Mouse (Mus musculus): ENCODE data around the gene Med4. TPM values are rescaled to one million over a fixed set of nuclear protein-coding genes. Genes with fewer than 3 reads are reported as not detected.

The Med4 gene
- total and polyA plus RNA-seq, 2 experiments, result 6.1 to 11.2 TPM

DNA sequence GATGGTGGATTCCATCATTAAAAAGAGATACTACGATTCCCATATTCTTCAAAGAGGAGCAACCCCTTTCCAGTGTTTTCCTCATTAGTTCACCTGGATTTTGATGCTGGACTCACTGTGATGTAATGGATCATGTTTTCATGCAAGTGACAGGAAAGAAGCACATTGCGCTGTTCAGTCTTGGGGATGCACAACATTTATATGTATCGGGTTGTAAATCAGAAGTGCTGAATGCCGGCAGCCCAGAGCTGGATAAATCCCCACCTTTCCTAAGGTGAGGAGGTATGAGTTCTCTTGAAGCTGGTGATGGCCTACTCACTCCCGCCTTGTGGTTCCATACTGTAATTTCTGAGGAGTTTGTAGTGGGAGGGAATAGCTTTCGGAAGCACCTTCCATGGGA is 16.5 kb upstream of the Med4 start:
- TF ChIP-seq CTCF (IDR thresholded peaks at IDR 0.05; ENCODE audit: low read depth, low read length), result no peak
- TF ChIP-seq POLR2A (IDR thresholded peaks at IDR 0.05; ENCODE audit: extremely low read depth, insufficient read depth, low read length), result no peak
- Histone ChIP-seq H3K79me2 (ENCODE audit: control insufficient read depth, insufficient read depth, low read length) (no peaks in the 10 kb centered on the region), H3K4me3 (ENCODE audit: insufficient read depth, low read depth, low read length) (no peak overlapping the region), H3K36me3 (ENCODE audit: control insufficient read depth, insufficient read depth, low read length) (no peaks in the 10 kb centered on the region), H3K4me1 (ENCODE audit: control insufficient read depth, insufficient read depth, low read length) (no peaks in the 10 kb centered on the region), H3K9ac (ENCODE audit: low read depth, low read length) (no peak overlapping the region), H3K27ac (replicated peaks; ENCODE audit: insufficient read depth, low read depth, low read length) (no peak overlapping the region), H3K27me3 (ENCODE audit: control insufficient read depth, insufficient read depth, low read length) (no peaks in the 10 kb centered on the region)
- no peak for DNase-seq (ENCODE audit: extremely low read depth, low read depth, low spot score)
- 98% methylated on average over 6 of the region's 6 CpGs for WGBS

DNA sequence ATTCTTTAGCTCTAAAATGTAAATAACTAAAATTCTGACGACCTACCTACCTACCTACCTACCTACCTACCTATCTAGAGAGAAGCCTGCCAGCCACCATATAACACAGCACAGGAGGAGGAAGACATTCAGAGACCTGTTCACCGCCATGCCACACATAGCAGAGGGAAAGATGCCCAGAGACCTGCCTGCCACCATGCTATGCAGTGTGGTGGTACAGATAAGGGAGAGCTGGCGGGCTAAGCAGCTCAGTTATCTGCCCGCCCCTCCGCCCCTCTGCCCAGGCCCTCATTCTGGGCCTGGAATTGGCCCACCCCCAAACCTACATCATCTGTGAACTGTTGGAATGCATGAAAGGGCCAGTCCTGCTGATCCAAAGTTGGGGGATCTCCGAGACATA is 15.7 kb upstream of the Med4 start:
- no peaks in the 10 kb centered on the region for H3K27me3 ChIP-seq (ENCODE audit: control insufficient read depth, insufficient read depth, low read length)
- H3K4me1 ChIP-seq (ENCODE audit: control insufficient read depth, insufficient read depth, low read length), result no peaks in the 10 kb centered on the region
- H3K4me3 ChIP-seq (ENCODE audit: insufficient read depth, low read depth, low read length), result no peak overlapping the region
- H3K9ac ChIP-seq (ENCODE audit: low read depth, low read length), result no peak overlapping the region
- 84% methylated on average over 6 of the region's 6 CpGs for WGBS
- no peak overlapping the region for H3K27ac ChIP-seq (replicated peaks; ENCODE audit: insufficient read depth, low read depth, low read length)
- TF ChIP-seq CTCF (IDR thresholded peaks at IDR 0.05; ENCODE audit: low read depth, low read length) (no peak), POLR2A (IDR thresholded peaks at IDR 0.05; ENCODE audit: extremely low read depth, insufficient read depth, low read length) (no peak)
- no peaks in the 10 kb centered on the region for H3K79me2 ChIP-seq (ENCODE audit: control insufficient read depth, insufficient read depth, low read length)
- no peak for DNase-seq (ENCODE audit: extremely low read depth, low read depth, low spot score)
- no peaks in the 10 kb centered on the region for H3K36me3 ChIP-seq (ENCODE audit: control insufficient read depth, insufficient read depth, low read length)

DNA sequence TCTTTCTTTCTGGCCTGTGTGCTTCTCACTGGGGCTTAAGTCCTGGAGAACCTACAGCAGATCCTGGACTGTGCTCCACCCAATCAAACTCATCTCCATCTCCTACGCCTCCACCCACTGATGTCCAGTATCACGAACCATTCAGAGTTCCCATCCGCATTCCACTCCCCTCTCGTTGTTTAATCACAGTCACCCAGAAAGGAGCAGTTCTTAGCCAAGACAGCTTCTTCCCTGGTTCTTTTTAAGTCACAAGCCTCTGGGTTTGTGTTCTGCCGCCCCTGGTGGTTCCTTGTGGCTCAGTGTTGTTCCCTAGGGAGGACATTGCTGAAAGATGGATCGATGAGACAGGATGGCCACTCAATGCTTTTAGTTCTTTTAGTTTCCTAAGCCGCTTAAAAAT is 14.1 kb upstream of the Med4 start:
- no peak for TF ChIP-seq CTCF (IDR thresholded peaks at IDR 0.05; ENCODE audit: low read depth, low read length)
- no peak for TF ChIP-seq POLR2A (IDR thresholded peaks at IDR 0.05; ENCODE audit: extremely low read depth, insufficient read depth, low read length)
- H3K4me3 ChIP-seq (ENCODE audit: insufficient read depth, low read depth, low read length), result no peak overlapping the region
- no peak for DNase-seq (ENCODE audit: extremely low read depth, low read depth, low spot score)

DNA sequence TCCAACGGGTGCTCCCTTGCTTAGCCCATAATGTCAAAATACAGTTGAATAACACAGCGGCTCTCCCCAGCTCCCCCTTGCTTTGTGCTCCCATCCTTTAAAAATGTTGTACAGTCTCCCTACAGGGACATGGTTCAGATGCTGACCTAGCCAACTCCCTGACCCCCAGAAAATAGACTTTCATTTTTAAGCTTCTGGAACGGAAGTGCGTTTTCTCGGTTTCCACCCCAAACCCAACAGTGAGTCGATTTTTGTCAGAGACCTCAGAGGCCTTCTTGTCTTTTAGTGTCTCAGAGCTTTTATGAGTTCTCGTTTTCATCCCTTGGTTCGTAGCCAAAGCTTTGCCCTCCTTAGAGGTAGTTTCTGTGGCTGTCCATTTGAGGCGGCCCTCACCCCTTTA is 8.5 kb upstream of the Med4 start:
- no peak for DNase-seq (ENCODE audit: extremely low read depth, low read depth, low spot score)
- WGBS, result 95% methylated on average over 9 of the region's 9 CpGs
- H3K27ac ChIP-seq (replicated peaks; ENCODE audit: insufficient read depth, low read depth, low read length), result no peak overlapping the region
- H3K4me3 ChIP-seq (ENCODE audit: insufficient read depth, low read depth, low read length), result no peak overlapping the region
- TF ChIP-seq POLR2A (IDR thresholded peaks at IDR 0.05; ENCODE audit: extremely low read depth, insufficient read depth, low read length), result no peak
- TF ChIP-seq CTCF (IDR thresholded peaks at IDR 0.05; ENCODE audit: low read depth, low read length), result no peak
- no peaks in the 10 kb centered on the region for H3K27me3 ChIP-seq (ENCODE audit: control insufficient read depth, insufficient read depth, low read length)
- H3K79me2 ChIP-seq (ENCODE audit: control insufficient read depth, insufficient read depth, low read length), result no peaks in the 10 kb centered on the region
- H3K4me1 ChIP-seq (ENCODE audit: control insufficient read depth, insufficient read depth, low read length), result 0 out of 2 replicates have a peak, but pooled peaks cover 3% of the 10 kb centered on the region
- no peak overlapping the region for H3K9ac ChIP-seq (ENCODE audit: low read depth, low read length)
- H3K36me3 ChIP-seq (ENCODE audit: control insufficient read depth, insufficient read depth, low read length), result no peaks in the 10 kb centered on the region

More for the DNA sequence above, 14.1 kb upstream of the Med4 start:
- no peaks in the 10 kb centered on the region for H3K36me3 ChIP-seq (ENCODE audit: control insufficient read depth, insufficient read depth, low read length)
- WGBS, result 75% methylated on average over 7 of the region's 7 CpGs
- H3K27ac ChIP-seq (replicated peaks; ENCODE audit: insufficient read depth, low read depth, low read length), result no peak overlapping the region
- H3K4me1 ChIP-seq (ENCODE audit: control insufficient read depth, insufficient read depth, low read length), result no peaks in the 10 kb centered on the region
- no peak overlapping the region for H3K9ac ChIP-seq (ENCODE audit: low read depth, low read length)
- H3K79me2 ChIP-seq (ENCODE audit: control insufficient read depth, insufficient read depth, low read length), result no peaks in the 10 kb centered on the region
- no peaks in the 10 kb centered on the region for H3K27me3 ChIP-seq (ENCODE audit: control insufficient read depth, insufficient read depth, low read length)

DNA sequence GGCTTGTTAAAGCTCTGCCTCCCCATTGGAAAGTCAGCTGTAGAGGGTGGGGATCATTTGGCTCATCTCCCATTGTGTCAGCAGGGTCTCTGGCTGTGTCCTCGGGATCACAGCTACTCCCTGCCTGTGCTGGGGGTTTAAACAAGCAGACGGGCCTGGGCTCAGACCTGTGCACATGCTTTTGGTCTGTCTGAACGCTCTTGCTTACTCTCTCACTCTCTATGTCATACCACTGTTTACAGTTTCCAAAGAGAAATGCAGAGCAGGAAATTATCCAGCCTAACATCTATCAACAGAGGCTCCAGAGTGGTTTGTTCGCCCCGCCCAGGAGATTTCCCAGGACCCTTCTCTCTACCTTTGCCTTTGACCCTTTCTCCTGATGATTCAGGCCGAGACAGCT is 8.1 kb upstream of the Med4 start:
- Histone ChIP-seq H3K4me3 (ENCODE audit: insufficient read depth, low read depth, low read length) (no peak overlapping the region), H3K4me1 (ENCODE audit: control insufficient read depth, insufficient read depth, low read length) (0 out of 2 replicates have a peak, but pooled peaks cover 3% of the 10 kb centered on the region), H3K79me2 (ENCODE audit: control insufficient read depth, insufficient read depth, low read length) (no peaks in the 10 kb centered on the region), H3K9ac (ENCODE audit: low read depth, low read length) (no peak overlapping the region), H3K27ac (replicated peaks; ENCODE audit: insufficient read depth, low read depth, low read length) (0 out of 2 replicates have a peak overlapping the region, but pooled peaks have one; percentile 5), H3K36me3 (ENCODE audit: control insufficient read depth, insufficient read depth, low read length) (no peaks in the 10 kb centered on the region), H3K27me3 (ENCODE audit: control insufficient read depth, insufficient read depth, low read length) (no peaks in the 10 kb centered on the region)
- 73% methylated on average over 6 of the region's 6 CpGs for whole genome bisulfite sequencing
- TF ChIP-seq CTCF (IDR thresholded peaks at IDR 0.05; ENCODE audit: low read depth, low read length) (no peak), POLR2A (IDR thresholded peaks at IDR 0.05; ENCODE audit: extremely low read depth, insufficient read depth, low read length) (no peak)
- no peak for DNase-seq (ENCODE audit: extremely low read depth, low read depth, low spot score)

DNA sequence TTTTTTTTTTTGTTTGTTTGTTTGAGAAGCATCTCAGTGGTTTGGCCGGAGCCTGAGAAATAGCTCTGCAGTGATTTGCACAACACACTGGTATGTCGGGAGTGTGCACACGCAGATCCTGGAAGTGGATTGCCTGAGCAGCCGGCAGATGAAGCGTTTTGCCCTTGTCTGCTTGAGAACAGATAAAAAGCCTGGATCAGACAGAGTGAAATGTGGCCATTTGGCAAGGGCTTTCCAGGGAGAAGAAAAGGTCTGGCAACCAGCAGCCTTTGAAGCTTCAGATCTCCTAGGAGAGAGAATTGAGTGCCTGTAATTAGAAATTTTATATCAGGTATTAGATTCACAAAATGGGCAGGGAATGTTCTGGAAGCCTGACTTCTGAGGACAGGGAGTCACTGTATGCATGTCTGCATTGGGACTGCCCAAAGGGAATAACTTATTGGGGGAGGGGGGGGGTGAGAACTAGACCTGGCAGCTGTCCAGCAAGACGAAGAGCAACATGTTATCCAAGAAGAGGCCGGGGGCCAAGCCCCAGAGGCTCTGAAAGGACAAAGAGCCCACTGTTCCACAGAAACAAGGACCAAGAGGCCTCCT is 7.1 kb upstream of the Med4 start:
- TF ChIP-seq POLR2A (IDR thresholded peaks at IDR 0.05; ENCODE audit: extremely low read depth, insufficient read depth, low read length) (no peak), CTCF (IDR thresholded peaks at IDR 0.05; ENCODE audit: low read depth, low read length) (no peak)
- Histone ChIP-seq H3K36me3 (ENCODE audit: control insufficient read depth, insufficient read depth, low read length) (no peaks in the 10 kb centered on the region), H3K79me2 (ENCODE audit: control insufficient read depth, insufficient read depth, low read length) (no peaks in the 10 kb centered on the region), H3K4me1 (ENCODE audit: control insufficient read depth, insufficient read depth, low read length) (0 out of 2 replicates have a peak, but pooled peaks cover 3% of the 10 kb centered on the region), H3K27ac (replicated peaks; ENCODE audit: insufficient read depth, low read depth, low read length) (peak overlapping the region; percentile 67), H3K27me3 (ENCODE audit: control insufficient read depth, insufficient read depth, low read length) (no peaks in the 10 kb centered on the region), H3K9ac (ENCODE audit: low read depth, low read length) (no peak overlapping the region), H3K4me3 (ENCODE audit: insufficient read depth, low read depth, low read length) (no peak overlapping the region)
- no peak for DNase-seq (ENCODE audit: extremely low read depth, low read depth, low spot score)
- 48% methylated on average over 7 of the region's 7 CpGs for WGBS
